Mouse (Mus musculus) lung, adult 18-20 months (tissue): ENCODE measurements around the gene Olfr549.

ENCODE experiments used
- DNase-seq, 2 experiments: peaks; one replicate each; pipeline ENCODE4 v3.0.0; 2022; ENCODE audit warnings: mixed read lengths in 2 of 2

The Olfr549 gene

DNA sequence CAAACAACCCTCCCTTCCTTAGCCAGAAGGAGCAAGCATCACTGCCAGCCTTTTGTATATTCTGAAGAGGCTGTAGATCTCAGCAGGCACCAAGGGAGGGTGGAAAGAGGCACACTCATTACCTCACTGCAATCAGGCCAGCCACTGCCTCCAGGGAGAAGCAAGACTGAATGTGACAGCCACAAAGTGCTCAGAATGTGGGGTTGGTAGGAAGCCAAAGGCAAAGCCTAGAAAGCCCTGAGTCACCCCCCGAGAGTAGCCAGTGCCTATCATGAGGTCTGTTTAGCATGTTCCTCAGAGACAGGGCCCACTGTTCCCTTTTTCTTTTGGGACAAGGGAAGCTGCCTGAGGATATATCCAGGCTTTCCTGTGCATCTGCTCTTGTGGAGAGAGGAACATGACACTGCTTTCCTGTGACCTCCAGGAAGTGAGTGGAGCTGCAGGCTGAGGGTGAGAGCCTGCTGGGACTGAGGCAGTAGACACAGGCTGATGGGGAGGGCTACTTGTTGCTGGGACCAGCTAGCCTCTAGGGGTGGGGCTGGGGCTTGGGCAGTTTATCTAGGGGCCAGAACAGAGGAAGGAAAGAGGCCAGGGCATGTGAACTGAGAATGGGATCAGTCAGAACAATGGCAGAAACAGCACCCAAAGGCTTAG lies 47.8 kb downstream of the Olfr549 start, which contains the start of gene Olfr552:
TSS of gene Olfr552 (plus strand) at position 393 of the 654 bp plus-strand sequence.
- DNase-seq, result no peak
